Mouse (Mus musculus) forebrain, postnatal 0 days (tissue): ENCODE data around the gene Skap1. TPM values are rescaled to one million over a fixed set of nuclear protein-coding genes. Genes with fewer than 3 reads are reported as not detected.
A peak's percentile ranks its signal among the peaks of the same experiment; 100 is the strongest.

Experiments
- ATAC-seq: fragments of 200-750 bp; cut with Nextera tagmentation; 2 replicates; pipeline ENCODE4 v1.8.0; 2017; ENCODE audit warnings: mild to moderate bottlenecking, moderate library complexity
- DNase-seq: peaks from one replicate; pipeline ENCODE4 v3.0.0-alpha.2; 2015
- H3K27ac ChIP-seq: fragments of 300-500 bp; sonication (generic); 2 replicates; pipeline ENCODE4 v1.5.1; 2014; ENCODE audit warnings: low read depth, mild to moderate bottlenecking, antibody characterized with exemption, low read length, moderate library complexity, mixed read lengths
- H3K27me3 ChIP-seq: fragments of 300-500 bp; sonication (generic); 2 replicates; pipeline ENCODE4 v1.6.1; 2014; ENCODE audit warnings: mild to moderate bottlenecking, low read length, mixed read lengths; ENCODE audit not compliant: insufficient read depth
- H3K36me3 ChIP-seq: fragments of 300-500 bp; sonication (generic); 2 replicates; pipeline ENCODE4 v1.6.1; 2014; ENCODE audit warnings: mild to moderate bottlenecking, moderate library complexity; ENCODE audit not compliant: insufficient read depth
- H3K4me1 ChIP-seq: fragments of 300-500 bp; sonication (generic); 2 replicates; pipeline ENCODE4 v1.6.1; 2014; ENCODE audit warnings: antibody characterized with exemption; ENCODE audit not compliant: insufficient read depth
- H3K4me2 ChIP-seq: fragments of 300-500 bp; sonication (generic); 2 replicates; pipeline ENCODE4 v1.6.1; 2014; ENCODE audit warnings: low read depth, mild to moderate bottlenecking, moderate library complexity
- H3K4me3 ChIP-seq: fragments of 300-500 bp; sonication (generic); 2 replicates; pipeline ENCODE4 v1.5.1; 2014; ENCODE audit warnings: low read depth, low read length, mixed read lengths
- H3K9ac ChIP-seq: fragments of 300-500 bp; sonication (generic); 2 replicates; pipeline ENCODE4 v1.6.1; 2014; ENCODE audit warnings: mild to moderate bottlenecking
- H3K9me3 ChIP-seq: fragments of 300-500 bp; sonication (generic); 2 replicates; pipeline ENCODE4 v1.6.1; 2016; ENCODE audit warnings: low read length
- CTCF ChIP-seq: sonication (generic); IDR thresholded peaks from 2 replicates; pipeline ENCODE4 v1.5.1; 2016; ENCODE audit warnings: antibody characterized with exemption, control low read depth, low read depth
- WGBS: fragments of 180-500 bp; shearing (Covaris S2); extraction: QIAGEN DNeasy Blood & Tissue Kit; methylation state at CpG from one replicate; pipeline ENCODE4 v1.1.7; 2014; 5-methylcytosine and 5-hydroxymethylcytosine counted together
- polyA plus RNA-seq: library from polyadenylated mRNA; unstranded; fragments of >200 nt; fragmentation: Nextera tagmentation; extraction: Ambion mirVana; gene quantifications from 2 replicates; pipeline ENCODE4 v1.2.1, GENCODE M21; 2015
- total RNA-seq: library from RNA; depleted of rRNA; stranded (reverse); fragments of >200 nt; gene quantifications from 2 replicates; pipeline ENCODE4 v1.2.3, GENCODE M21; 2014

Gene Skap1
- total and polyA plus RNA-seq, 2 experiments from 2014 or later = 1.6 to 3.7 TPM

GRCm38 (mm10) chr11:96465426-96466056 lies 1.1 kb downstream of the Skap1 start:
- no peak overlapping the region for H3K4me3 ChIP-seq
- DNase-seq (peak; percentile 23), ATAC-seq (no peak)
- no peak overlapping the region for H3K27ac ChIP-seq
- no peak overlapping the region for H3K4me2 ChIP-seq
- no peaks in the 10 kb centered on the region for H3K9me3 ChIP-seq
- H3K36me3 ChIP-seq = no peaks in the 10 kb centered on the region
- no peak overlapping the region for H3K9ac ChIP-seq
- WGBS = 57% methylated on average over 10 of the region's 10 CpGs
- peaks cover 24% of the 10 kb centered on the region for H3K4me1 ChIP-seq
- TF ChIP-seq CTCF = no peak
- H3K27me3 ChIP-seq = no peaks in the 10 kb centered on the region

- Histone ChIP-seq H3K4me1 (peaks cover 24% of the 10 kb centered on the region), H3K9me3 (no peaks in the 10 kb centered on the region), H3K4me3 (no peak overlapping the region), H3K36me3 (no peaks in the 10 kb centered on the region), H3K27me3 (no peaks in the 10 kb centered on the region), H3K9ac (no peak overlapping the region), H3K4me2 (no peak overlapping the region), H3K27ac (no peak overlapping the region)
- no peak for TF ChIP-seq CTCF
- ATAC-seq = no peak
- peak; percentile 30 for DNase-seq
- WGBS = 9% methylated on average over 7 of the region's 7 CpGs
Observed at GRCm38 (mm10) chr11:96466382-96466781, 2.0 kb downstream of the Skap1 start.

GRCm38 (mm10) chr11:96466987-96467386 lies 2.6 kb downstream of the Skap1 start:
- H3K4me1 ChIP-seq = peaks cover 19% of the 10 kb centered on the region
- H3K9me3 ChIP-seq = no peaks in the 10 kb centered on the region
- no peak for DNase-seq
- H3K27me3 ChIP-seq = no peaks in the 10 kb centered on the region
- ATAC-seq = no peak
- H3K4me3 ChIP-seq = no peak overlapping the region
- H3K9ac ChIP-seq = no peak overlapping the region
- no peaks in the 10 kb centered on the region for H3K36me3 ChIP-seq
- no peak overlapping the region for H3K4me2 ChIP-seq
- 42% methylated on average over 7 of the region's 7 CpGs for WGBS
- TF ChIP-seq CTCF = no peak
- H3K27ac ChIP-seq = no peak overlapping the region

GRCm38 (mm10) chr11:96468048-96468745 lies 3.8 kb downstream of the Skap1 start:
- DNase-seq (no peak), ATAC-seq (no peak)
- Histone ChIP-seq H3K4me1 (peaks cover 14% of the 10 kb centered on the region), H3K4me2 (no peak overlapping the region), H3K4me3 (no peak overlapping the region), H3K27me3 (no peaks in the 10 kb centered on the region), H3K9ac (no peak overlapping the region), H3K36me3 (no peaks in the 10 kb centered on the region), H3K27ac (no peak overlapping the region), H3K9me3 (no peaks in the 10 kb centered on the region)
- 60% methylated on average over 9 of the region's 9 CpGs for WGBS
- TF ChIP-seq CTCF = no peak

- Histone ChIP-seq H3K9ac (no peak overlapping the region), H3K27ac (no peak overlapping the region), H3K4me3 (no peak overlapping the region), H3K9me3 (no peaks in the 10 kb centered on the region), H3K4me1 (no peaks in the 10 kb centered on the region), H3K36me3 (no peaks in the 10 kb centered on the region), H3K27me3 (no peaks in the 10 kb centered on the region), H3K4me2 (no peak overlapping the region)
- ATAC-seq (no peak), DNase-seq (no peak)
- TF ChIP-seq CTCF = no peak
- 92% methylated on average over 3 of the region's 3 CpGs for WGBS
Observed at GRCm38 (mm10) chr11:96482711-96483110, 18.3 kb downstream of the Skap1 start.

- Histone ChIP-seq H3K9me3 (no peaks in the 10 kb centered on the region), H3K4me3 (no peak overlapping the region), H3K9ac (no peak overlapping the region), H3K36me3 (no peaks in the 10 kb centered on the region), H3K27ac (no peak overlapping the region), H3K4me1 (no peaks in the 10 kb centered on the region), H3K4me2 (no peak overlapping the region), H3K27me3 (no peaks in the 10 kb centered on the region)
- ATAC-seq (no peak), DNase-seq (no peak)
- no peak for TF ChIP-seq CTCF
Observed at GRCm38 (mm10) chr11:96483179-96483578, 18.8 kb downstream of the Skap1 start.

- no peak overlapping the region for H3K9ac ChIP-seq
- ATAC-seq (no peak), DNase-seq (no peak)
- 46% methylated on average over 8 of the region's 8 CpGs for WGBS
- no peak overlapping the region for H3K4me3 ChIP-seq
- no peak overlapping the region for H3K27ac ChIP-seq
- no peaks in the 10 kb centered on the region for H3K36me3 ChIP-seq
- no peaks in the 10 kb centered on the region for H3K4me1 ChIP-seq
- no peaks in the 10 kb centered on the region; the same call in 1 of the 2 replicates for H3K27me3 ChIP-seq
- TF ChIP-seq CTCF = no peak
- H3K9me3 ChIP-seq = no peaks in the 10 kb centered on the region
- no peak overlapping the region for H3K4me2 ChIP-seq
Observed at GRCm38 (mm10) chr11:96498481-96498880, 34.1 kb downstream of the Skap1 start.
